Mouse (Mus musculus) embryonic facial prominence, embryonic 12.5 days (tissue): Measurements from ENCODE around the gene Crygc. TPM values are rescaled to one million over a fixed set of nuclear protein-coding genes. Genes with fewer than 3 reads are reported as not detected.

Source experiments
- polyA plus RNA-seq: library from polyadenylated mRNA; unstranded; fragments of >200 nt; fragmentation: Nextera tagmentation; extraction: Ambion mirVana; gene quantifications from 2 replicates; pipeline ENCODE4 v1.2.1, GENCODE M21; 2016

Gene Crygc
- polyA plus RNA-seq, 1 experiment from 2014 or later: 15.0 TPM

Other genes starting within 250 kb of the Crygc start
- 10.2 and 11.0 TPM in 2 replicates for gene Plekhm3, start 116.9 kb downstream of the Crygc start, polyA plus RNA-seq
- gene Akr1cl, start 40.9 kb downstream of the Crygc start, polyA plus RNA-seq: 0.50 TPM in 2 replicates
- 16.1 and 29.2 TPM in 2 replicates for gene Cryge, start 22.5 kb downstream of the Crygc start, polyA plus RNA-seq
- 4.4 and 6.0 TPM in 2 replicates for gene Crygd, start 10.2 kb downstream of the Crygc start, polyA plus RNA-seq
- 5.9 and 6.7 TPM in 2 replicates for gene Crygb, start 8.6 kb upstream of the Crygc start, polyA plus RNA-seq
- 33.2 and 41.0 TPM in 2 replicates for gene Cryga, start 29.7 kb upstream of the Crygc start, polyA plus RNA-seq
- not detected in 2 replicates for gene Gm28845, start 45.9 kb upstream of the Crygc start, polyA plus RNA-seq
- gene D630023F18Rik, start 49.5 kb upstream of the Crygc start, polyA plus RNA-seq: 0.19 and 0.42 TPM in 2 replicates
- 175 and 180 TPM in 2 replicates for gene Idh1, start 112.8 kb upstream of the Crygc start, polyA plus RNA-seq
- gene Pikfyve, start 113.0 kb upstream of the Crygc start, polyA plus RNA-seq: 14.4 and 15.9 TPM in 2 replicates
- gene Pth2r, start 208.4 kb upstream of the Crygc start, polyA plus RNA-seq: 0.09 and 0.27 TPM in 2 replicates